In genomic region chr3:142497123-142497841, GRCm38 (mm10) we compare ENCODE assay signal across 8 mouse cellular contexts. TPM values are rescaled to one million over a fixed set of nuclear protein-coding genes. Genes with fewer than 3 reads are reported as not detected.
DNase-seq lines count a peak whose midpoint lies in the region; ATAC-seq and TF ChIP-seq lines count a peak whose summit lies in the region.

No protein-coding gene starts in this region.

- ATAC-seq in liver, embryonic 16.5 days (ENCODE audit: low read depth), result 0 out of 2 replicates have a peak, but pooled peaks have one; percentile 19

- H3K27me3 ChIP-seq in spleen, adult 2 months (ENCODE audit: control insufficient read depth, insufficient read depth, low read length), result no peaks in the 10 kb centered on the region
- no peaks in the 10 kb centered on the region for H3K27me3 ChIP-seq in liver, embryonic 16.5 days (ENCODE audit: control insufficient read depth, insufficient read depth, low read depth, low read length)

- H3K36me3 ChIP-seq in spleen, adult 2 months (ENCODE audit: control insufficient read depth, insufficient read depth, low read length), result peaks cover 8% of the 10 kb centered on the region
- H3K36me3 ChIP-seq in liver, embryonic 16.5 days (ENCODE audit: control insufficient read depth, insufficient read depth), result no peaks in the 10 kb centered on the region

- no peak overlapping the region for H3K9ac ChIP-seq in liver, embryonic 16.5 days (ENCODE audit: low read depth, low read length)

- no peak for TF ChIP-seq CTCF in spleen, adult 2 months (IDR thresholded peaks at IDR 0.05; ENCODE audit: extremely low read depth, insufficient read depth, insufficient read length, insufficient replicate concordance)

- DNase-seq in heart, adult 11 months, result peak; percentile 85
- DNase-seq in heart, postnatal 4 days, result no peak
- DNase-seq in spleen, adult 2 months (ENCODE audit: low read depth in 1 of 2, low spot score in 2 of 2), result peak in 1 of 2 experiments; percentile 14
- DNase-seq in spleen, postnatal 4 days (ENCODE audit: low spot score in 2 of 2), result no peak
- peak; percentile 44 for DNase-seq in thymus, postnatal 25 days
- no peak for DNase-seq in cerebellum, postnatal 25 days
- no peak for DNase-seq in kidney, postnatal 14 days

- H3K4me2 ChIP-seq in liver, embryonic 16.5 days (ENCODE audit: low read depth, low read length), result peak overlapping the region; percentile 36

- peak overlapping the region; percentile 92 for H3K4me3 ChIP-seq in spleen, adult 2 months (ENCODE audit: extremely low read depth, insufficient read depth, insufficient read length)
- H3K4me3 ChIP-seq in liver, embryonic 16.5 days (ENCODE audit: low read depth, low read length), result peak overlapping the region; percentile 35

- H3K4me1 ChIP-seq in spleen, adult 2 months (ENCODE audit: control insufficient read depth, insufficient read depth, insufficient read length), result peaks cover 5% of the 10 kb centered on the region; the same call in 1 of the 2 replicates
- no peaks in the 10 kb centered on the region; the same call in 1 of the 2 replicates for H3K4me1 ChIP-seq in liver, embryonic 16.5 days (ENCODE audit: control insufficient read depth, low read depth, low read length)

- peak overlapping the region; percentile 83 for H3K27ac ChIP-seq in spleen, adult 2 months (ENCODE audit: insufficient read depth, low read length)
- H3K27ac ChIP-seq in liver, embryonic 16.5 days (ENCODE audit: low read length), result no peak overlapping the region

- 12% methylated on average over 15 of the region's 15 CpGs for WGBS in spleen, adult 2 months
- 40% methylated on average over 15 of the region's 15 CpGs for WGBS in liver, embryonic 16.5 days (ENCODE audit: insufficient replicate concordance)

- TF ChIP-seq POLR2A in spleen, adult 2 months (IDR thresholded peaks at IDR 0.05; ENCODE audit: low read depth, low read length), result no peak

- no peaks in the 10 kb centered on the region for H3K9me3 ChIP-seq in liver, embryonic 16.5 days (replicated peaks; ENCODE audit: control insufficient read depth, low read length)

RNA-seq across cellular contexts. Expression of gene Gbp5, which starts 3.5 kb away (rescaled TPM):
- 1 to 10 TPM; 2.5 to 3.2 TPM for total RNA-seq in heart, postnatal 4 days (2021)
- 4.1 and 4.9 TPM in 2 replicates for polyA plus RNA-seq in spleen, adult 2 months (2012; rRNA removed)
- 0.13 TPM in 2 replicates for polyA plus RNA-seq in liver, embryonic 16.5 days (2015; fragmentation: Nextera tagmentation; extraction: Ambion mirVana)

RNA-seq across cellular contexts. Expression of gene Gbp7, which starts 32.9 kb away (rescaled TPM):
- total RNA-seq in heart, postnatal 4 days (2021), result 1 to 10 TPM; 5.3 to 5.6 TPM
- polyA plus RNA-seq in spleen, adult 2 months (2012; rRNA removed), result 2.8 and 2.9 TPM in 2 replicates
- 3.0 and 3.6 TPM in 2 replicates for polyA plus RNA-seq in liver, embryonic 16.5 days (2015; fragmentation: Nextera tagmentation; extraction: Ambion mirVana)

Comparison
In these comparisons a context has a peak if more than half of its experiments do, and no peak if none do; other contexts are left out.
1. DNase-seq: peak in heart, adult 11 months (single experiment) and thymus, postnatal 25 days (single experiment); none in heart, postnatal 4 days (single experiment), spleen, postnatal 4 days (0 of 2), cerebellum, postnatal 25 days (0 of 2) and kidney, postnatal 14 days (single experiment).